Mouse (Mus musculus): ENCODE measurements around the gene Hist1h2ae.

DNA sequence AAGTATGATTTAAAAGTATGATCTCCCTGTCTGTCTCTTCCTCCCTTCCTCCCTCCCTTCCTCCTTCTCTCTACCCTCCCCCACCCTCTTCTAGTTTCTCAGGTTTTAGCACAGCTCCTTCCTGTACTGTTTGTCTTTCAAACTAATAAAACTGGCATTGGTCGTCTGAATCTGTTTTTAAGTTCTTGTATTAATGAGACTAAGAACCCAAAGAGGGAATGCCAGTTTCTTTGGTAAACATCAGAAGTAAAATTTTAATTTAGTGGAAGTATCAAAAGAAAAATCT is 15.9 kb upstream of the Hist1h2ae start:
- TF ChIP-seq MAFK (IDR thresholded peaks at IDR 0.05; ENCODE audit: insufficient read depth, low read depth, low read length) (no peak), HCFC1 (IDR thresholded peaks at IDR 0.05; ENCODE audit: borderline replicate concordance, insufficient read depth, low read length) (no peak), ZC3H11A (IDR thresholded peaks at IDR 0.05; ENCODE audit: borderline replicate concordance, low read depth, low read length) (no peak)

All from ES-E14 (cell line).